Mouse (Mus musculus): ENCODE results near the gene Sipa1l1. TPM values are rescaled to one million over a fixed set of nuclear protein-coding genes. Genes with fewer than 3 reads are reported as not detected.

The Sipa1l1 gene
- polyA plus RNA-seq, 1 experiment from 2014 or later = 33.3 TPM

DNA sequence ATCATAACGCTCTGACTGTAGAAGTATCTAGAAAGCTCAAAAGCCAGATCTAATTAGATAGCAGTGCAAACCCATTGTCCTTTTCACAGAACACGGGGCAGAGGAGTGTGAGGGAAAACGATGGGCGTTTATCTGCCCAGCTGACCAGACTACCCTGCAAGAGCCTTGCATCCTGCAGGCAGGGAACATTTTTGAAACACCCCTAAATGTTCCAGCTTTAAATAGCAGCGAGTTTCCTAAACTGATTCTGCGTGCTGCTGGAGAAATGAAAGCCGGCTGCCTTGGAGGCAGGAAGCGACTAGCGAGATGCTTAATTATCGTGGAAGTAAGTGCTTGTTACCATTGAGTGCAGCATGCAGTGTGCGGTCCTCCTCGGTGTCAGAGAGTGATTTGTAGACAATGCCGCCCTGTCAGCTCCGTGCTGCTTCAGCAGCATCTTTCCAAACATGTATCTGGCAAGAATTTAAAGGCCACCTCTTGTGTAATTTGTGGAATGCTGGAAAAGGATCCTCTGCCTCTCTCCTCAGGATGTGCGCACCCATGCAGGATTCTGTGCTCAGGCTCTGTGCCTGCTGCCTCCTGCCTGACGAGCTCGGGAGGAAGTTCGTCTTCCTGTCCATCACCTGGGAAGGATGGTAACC lies 170.2 kb downstream of the Sipa1l1 start:
- ATAC-seq (ENCODE audit: low FRiP score) = no peak
- H3K4me1 ChIP-seq = peaks cover 22% of the 10 kb centered on the region
- H3K27me3 ChIP-seq = no peaks in the 10 kb centered on the region
- 42% methylated on average over 18 of the region's 18 CpGs for whole genome bisulfite sequencing
- peak overlapping the region; percentile 13 for H3K4me3 ChIP-seq
- H3K27ac ChIP-seq = peak overlapping the region; percentile 6
- no peaks in the 10 kb centered on the region for H3K9me3 ChIP-seq (replicated peaks)
- H3K4me2 ChIP-seq (replicated peaks) = peak overlapping the region; percentile 42
- H3K9ac ChIP-seq = peak overlapping the region; percentile 8; the same call in 1 of the 2 replicates
- H3K36me3 ChIP-seq = peaks cover 5% of the 10 kb centered on the region; the same call in 1 of the 2 replicates

DNA sequence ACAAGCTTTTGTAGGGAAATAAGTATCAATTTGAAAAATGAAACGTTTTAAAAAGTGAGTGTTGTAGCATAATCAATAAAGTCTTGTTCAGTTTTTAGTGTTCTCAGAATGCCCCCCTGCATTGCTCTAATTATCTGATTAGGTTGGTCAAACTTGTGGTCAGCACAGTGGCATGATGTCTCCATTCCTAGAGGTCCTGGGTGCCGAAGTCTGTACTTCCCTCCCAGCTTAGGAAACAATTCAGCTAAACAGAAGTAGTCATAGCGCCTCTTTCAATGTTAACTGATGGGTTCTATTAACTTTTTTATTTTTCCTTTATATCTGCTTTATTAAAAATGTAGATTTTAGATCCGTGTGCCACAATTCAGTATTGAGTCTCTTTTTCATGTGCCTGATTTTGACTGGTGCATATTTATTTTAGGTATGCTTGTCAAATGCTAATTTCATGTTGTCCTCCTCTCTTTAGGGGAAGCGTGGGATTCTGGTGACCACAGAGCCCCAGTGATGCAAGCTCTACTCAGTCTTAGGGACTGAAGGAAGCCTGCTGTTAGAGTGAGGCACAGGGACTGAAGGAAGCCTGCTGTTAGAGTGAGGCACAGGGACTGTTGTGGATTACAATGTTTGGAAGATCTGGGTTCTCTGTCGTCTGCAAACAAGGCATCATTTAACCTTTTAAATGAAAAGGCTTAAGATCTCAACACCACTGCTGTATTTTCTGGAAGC lies 171.2 kb downstream of the Sipa1l1 start:
- ATAC-seq (ENCODE audit: low FRiP score) = no peak
- Histone ChIP-seq H3K4me2 (replicated peaks) (no peak overlapping the region), H3K27me3 (no peaks in the 10 kb centered on the region), H3K9ac (no peak overlapping the region), H3K9me3 (replicated peaks) (no peaks in the 10 kb centered on the region), H3K27ac (no peak overlapping the region), H3K36me3 (peaks cover 5% of the 10 kb centered on the region; the same call in 1 of the 2 replicates), H3K4me3 (no peak overlapping the region), H3K4me1 (peaks cover 13% of the 10 kb centered on the region)
- 76% methylated on average over 6 of the region's 6 CpGs for WGBS

DNA sequence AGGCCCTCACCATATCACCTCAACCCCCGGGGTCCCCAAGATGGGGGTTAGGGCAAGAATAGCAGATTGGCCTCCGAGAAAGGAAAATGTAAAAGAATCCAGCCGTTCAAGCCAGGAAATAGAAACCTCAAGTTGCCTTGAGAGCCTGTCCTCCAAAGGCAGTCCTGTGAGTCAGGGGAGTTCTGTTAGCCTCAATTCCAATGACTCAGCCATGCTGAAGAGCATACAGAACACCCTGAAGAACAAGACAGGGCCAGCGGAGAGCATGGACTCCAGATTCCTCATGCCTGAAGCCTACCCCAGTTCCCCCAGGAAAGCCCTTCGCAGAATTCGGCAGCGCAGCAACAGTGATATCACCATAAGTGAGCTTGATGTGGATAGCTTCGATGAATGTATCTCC lies 172.1 kb downstream of the Sipa1l1 start:
- Histone ChIP-seq H3K36me3 (peaks cover 5% of the 10 kb centered on the region; the same call in 1 of the 2 replicates), H3K27me3 (no peaks in the 10 kb centered on the region), H3K27ac (no peak overlapping the region), H3K9me3 (replicated peaks) (no peaks in the 10 kb centered on the region), H3K4me2 (replicated peaks) (no peak overlapping the region), H3K4me1 (peaks cover 12% of the 10 kb centered on the region), H3K4me3 (no peak overlapping the region), H3K9ac (no peak overlapping the region)
- ATAC-seq (ENCODE audit: low FRiP score) = no peak
- 94% methylated on average over 8 of the region's 8 CpGs for WGBS

DNA sequence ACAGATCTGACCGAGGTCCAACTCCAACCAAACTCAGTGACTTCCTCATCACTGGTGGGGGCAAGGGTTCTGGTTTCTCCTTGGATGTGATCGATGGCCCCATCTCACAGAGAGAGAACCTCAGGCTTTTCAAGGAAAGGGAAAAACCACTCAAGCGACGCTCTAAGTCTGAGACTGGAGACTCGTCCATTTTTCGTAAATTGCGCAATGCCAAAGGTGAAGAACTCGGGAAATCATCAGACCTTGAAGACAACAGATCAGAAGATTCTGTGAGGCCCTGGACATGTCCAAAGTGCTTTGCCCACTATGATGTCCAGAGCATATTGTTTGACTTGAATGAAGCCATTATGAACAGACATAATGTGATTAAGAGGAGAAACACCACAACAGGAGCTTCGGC lies 172.6 kb downstream of the Sipa1l1 start:
- Histone ChIP-seq H3K27me3 (no peaks in the 10 kb centered on the region), H3K27ac (no peak overlapping the region), H3K9me3 (replicated peaks) (no peaks in the 10 kb centered on the region), H3K9ac (no peak overlapping the region), H3K4me2 (replicated peaks) (no peak overlapping the region), H3K4me3 (no peak overlapping the region), H3K4me1 (peaks cover 12% of the 10 kb centered on the region), H3K36me3 (peaks cover 5% of the 10 kb centered on the region; the same call in 1 of the 2 replicates)
- WGBS = 97% methylated on average over 9 of the region's 9 CpGs
- no peak for ATAC-seq (ENCODE audit: low FRiP score)

DNA sequence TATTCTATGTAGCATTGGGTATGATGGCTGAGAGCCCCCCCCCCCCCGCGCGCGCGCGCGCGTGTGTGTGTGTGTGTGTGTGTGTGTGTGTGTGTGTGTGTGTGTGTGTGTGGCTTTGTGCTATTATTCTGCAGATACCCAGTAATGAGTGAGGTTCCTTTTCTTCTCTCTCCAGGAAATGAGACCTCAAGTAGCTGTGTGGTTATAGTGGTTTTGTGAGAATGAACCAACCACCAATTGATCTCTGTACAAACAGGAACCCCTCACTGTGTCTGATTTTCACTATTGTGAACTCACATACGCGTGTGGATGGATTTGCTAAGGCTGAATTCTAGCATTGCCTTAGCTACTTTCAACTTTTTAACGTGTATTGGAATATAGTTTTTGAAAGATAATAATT lies 181.0 kb downstream of the Sipa1l1 start:
- H3K4me2 ChIP-seq (replicated peaks) = no peak overlapping the region
- no peak overlapping the region for H3K9ac ChIP-seq
- no peaks in the 10 kb centered on the region for H3K9me3 ChIP-seq (replicated peaks)
- H3K27me3 ChIP-seq = no peaks in the 10 kb centered on the region
- H3K36me3 ChIP-seq = no peaks in the 10 kb centered on the region
- WGBS = 91% methylated on average over 3 of the region's 11 CpGs
- no peak overlapping the region for H3K4me3 ChIP-seq
- no peak for ATAC-seq (ENCODE audit: low FRiP score)
- H3K4me1 ChIP-seq = peaks cover 3% of the 10 kb centered on the region; the same call in 1 of the 2 replicates
- H3K27ac ChIP-seq = no peak overlapping the region

DNA sequence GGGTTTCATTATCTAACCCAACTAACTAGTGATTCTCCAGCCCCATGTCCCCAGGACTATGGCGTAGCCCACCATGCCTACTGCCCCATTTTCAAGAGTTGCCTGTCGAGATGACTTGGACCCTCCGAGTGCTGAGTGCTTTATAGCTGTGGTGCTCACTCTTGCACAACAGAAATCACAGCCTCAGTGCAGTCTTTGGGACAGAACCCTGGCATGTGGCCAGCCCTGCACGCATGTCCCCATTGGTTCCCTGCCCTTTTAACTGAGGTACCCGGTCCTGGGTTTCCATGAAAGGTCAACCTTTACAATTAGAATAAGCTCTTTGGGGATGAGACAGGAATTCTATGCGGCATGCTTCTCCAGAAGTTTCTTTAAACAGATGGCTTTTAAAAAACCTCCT lies 181.8 kb downstream of the Sipa1l1 start:
- H3K4me3 ChIP-seq = no peak overlapping the region
- H3K27ac ChIP-seq = no peak overlapping the region
- H3K27me3 ChIP-seq = no peaks in the 10 kb centered on the region
- 76% methylated on average over 6 of the region's 6 CpGs for WGBS
- H3K9me3 ChIP-seq (replicated peaks) = no peaks in the 10 kb centered on the region
- no peak for ATAC-seq (ENCODE audit: low FRiP score)
- no peak overlapping the region for H3K9ac ChIP-seq
- peaks cover 3% of the 10 kb centered on the region; the same call in 1 of the 2 replicates for H3K4me1 ChIP-seq
- H3K4me2 ChIP-seq (replicated peaks) = no peak overlapping the region
- H3K36me3 ChIP-seq = no peaks in the 10 kb centered on the region

DNA sequence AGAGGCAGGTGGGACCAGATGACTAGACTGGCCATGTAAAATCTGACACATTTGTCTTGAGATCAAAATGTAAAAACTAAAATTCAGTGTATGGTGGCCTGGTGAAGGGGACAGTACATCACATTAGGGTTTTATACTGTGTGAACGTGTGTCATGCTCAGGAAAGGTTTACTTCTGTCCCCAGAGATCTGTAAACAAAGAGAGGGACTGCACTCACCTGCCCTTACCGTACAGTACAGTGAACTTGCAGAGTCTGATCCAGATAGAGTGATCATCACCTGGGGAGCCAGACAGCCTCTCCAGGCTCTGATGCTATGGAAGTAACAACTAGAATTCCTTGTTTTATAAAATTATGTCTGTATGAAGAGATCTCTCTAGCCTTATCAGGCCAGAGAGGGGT lies 184.5 kb downstream of the Sipa1l1 start:
- no peak overlapping the region for H3K27ac ChIP-seq
- 79% methylated on average over 2 of the region's 2 CpGs for WGBS
- peaks cover 3% of the 10 kb centered on the region; the same call in 1 of the 2 replicates for H3K4me1 ChIP-seq
- ATAC-seq (ENCODE audit: low FRiP score) = no peak
- H3K4me3 ChIP-seq = no peak overlapping the region
- no peaks in the 10 kb centered on the region for H3K9me3 ChIP-seq (replicated peaks)
- no peaks in the 10 kb centered on the region for H3K27me3 ChIP-seq
- H3K36me3 ChIP-seq = peaks cover 6% of the 10 kb centered on the region
- no peak overlapping the region for H3K4me2 ChIP-seq (replicated peaks)
- H3K9ac ChIP-seq = no peak overlapping the region

DNA sequence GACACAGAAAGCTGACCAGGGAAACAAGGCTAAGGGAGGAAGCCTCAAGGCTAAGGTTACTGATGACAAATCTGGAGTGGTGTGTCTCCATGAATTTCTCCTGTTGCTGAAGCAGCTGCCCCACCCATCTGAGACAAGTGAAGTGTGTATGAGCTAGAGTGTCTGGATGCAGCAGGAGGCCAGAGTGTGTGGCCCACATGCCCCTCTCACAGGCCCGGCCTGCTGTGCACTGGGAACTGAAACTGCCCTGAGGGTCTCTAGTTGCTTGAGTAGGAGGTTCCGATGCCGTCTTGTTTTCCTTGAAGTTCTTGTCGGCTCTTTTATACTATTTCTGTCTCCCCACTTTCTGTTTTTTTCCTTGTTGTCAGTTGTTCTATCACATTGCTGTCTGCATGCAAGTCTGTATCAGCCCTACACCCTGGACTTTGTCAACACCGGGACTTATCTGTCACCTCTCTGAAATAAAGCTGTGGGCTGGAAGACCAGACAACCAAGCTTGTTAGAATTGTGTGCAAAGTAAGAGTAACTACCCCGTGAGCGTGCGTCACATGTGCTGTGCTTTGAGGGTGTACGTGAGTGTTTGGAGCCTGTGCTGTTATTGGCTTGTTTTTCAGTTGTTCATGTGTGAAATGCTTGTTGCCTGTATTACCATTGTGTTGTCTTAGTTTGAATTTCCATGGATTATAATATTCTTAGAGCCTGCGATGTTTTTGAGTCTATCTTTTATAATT lies 186.5 kb downstream of the Sipa1l1 start:
- WGBS = 77% methylated on average over 10 of the region's 10 CpGs

DNA sequence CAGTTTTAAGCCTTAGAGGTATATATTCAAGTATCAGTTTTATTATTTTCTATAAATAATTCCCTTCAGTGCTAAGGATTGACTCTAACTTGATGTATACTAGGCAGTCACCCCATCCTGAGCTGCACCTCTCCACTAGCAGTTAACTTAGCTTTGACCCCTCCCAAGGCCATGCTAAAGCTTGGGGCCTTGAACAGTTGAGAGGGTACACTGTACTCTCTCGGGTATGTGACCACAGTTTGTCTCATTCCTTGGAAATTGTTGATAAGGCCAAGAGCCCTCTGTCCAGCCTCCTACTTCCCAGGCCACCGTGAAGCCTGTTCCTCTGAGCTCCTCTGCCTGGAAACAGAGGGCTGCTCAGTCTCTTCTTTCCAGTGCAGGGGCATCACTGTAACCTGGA lies 187.4 kb downstream of the Sipa1l1 start:
- ATAC-seq (ENCODE audit: low FRiP score) = no peak
- Histone ChIP-seq H3K9ac (no peak overlapping the region), H3K27ac (no peak overlapping the region), H3K4me1 (no peaks in the 10 kb centered on the region), H3K4me2 (replicated peaks) (no peak overlapping the region), H3K27me3 (no peaks in the 10 kb centered on the region), H3K36me3 (peaks cover 10% of the 10 kb centered on the region), H3K9me3 (replicated peaks) (no peaks in the 10 kb centered on the region), H3K4me3 (no peak overlapping the region)
- WGBS = 84% methylated on average over 2 of the region's 2 CpGs

More for the DNA sequence above, 186.5 kb downstream of the Sipa1l1 start:
- ATAC-seq (ENCODE audit: low FRiP score) = no peak
- peaks cover 3% of the 10 kb centered on the region; the same call in 1 of the 2 replicates for H3K4me1 ChIP-seq
- H3K4me2 ChIP-seq (replicated peaks) = no peak overlapping the region
- H3K9ac ChIP-seq = no peak overlapping the region
- peaks cover 10% of the 10 kb centered on the region for H3K36me3 ChIP-seq
- H3K4me3 ChIP-seq = no peak overlapping the region
- no peaks in the 10 kb centered on the region for H3K27me3 ChIP-seq
- no peak overlapping the region for H3K27ac ChIP-seq
- no peaks in the 10 kb centered on the region for H3K9me3 ChIP-seq (replicated peaks)

DNA sequence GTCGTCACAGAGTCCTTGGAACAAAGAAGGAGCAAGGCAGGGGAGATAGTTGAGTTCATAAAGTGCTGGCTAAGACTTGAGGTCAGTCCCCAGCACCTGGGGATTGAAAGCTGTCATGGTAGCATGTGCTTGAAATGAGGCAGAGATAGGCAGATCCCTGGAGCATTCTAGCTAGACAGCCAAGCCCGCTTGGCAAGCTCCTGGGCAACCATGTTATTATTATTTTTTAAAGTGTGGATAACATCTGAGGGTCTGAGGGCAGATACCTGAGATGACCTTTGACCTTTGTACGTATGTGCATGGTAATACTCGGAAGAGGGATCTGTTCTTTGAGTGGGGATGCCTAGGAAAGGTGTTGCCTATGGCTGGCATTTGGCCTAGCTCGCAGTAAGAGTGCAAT lies 188.3 kb downstream of the Sipa1l1 start:
- no peak overlapping the region for H3K9ac ChIP-seq
- no peaks in the 10 kb centered on the region for H3K4me1 ChIP-seq
- H3K27me3 ChIP-seq = no peaks in the 10 kb centered on the region
- H3K27ac ChIP-seq = no peak overlapping the region
- no peaks in the 10 kb centered on the region for H3K9me3 ChIP-seq (replicated peaks)
- no peak for ATAC-seq (ENCODE audit: low FRiP score)
- peaks cover 10% of the 10 kb centered on the region for H3K36me3 ChIP-seq
- H3K4me2 ChIP-seq (replicated peaks) = no peak overlapping the region
- WGBS = 90% methylated on average over 5 of the region's 5 CpGs
- H3K4me3 ChIP-seq = no peak overlapping the region

DNA sequence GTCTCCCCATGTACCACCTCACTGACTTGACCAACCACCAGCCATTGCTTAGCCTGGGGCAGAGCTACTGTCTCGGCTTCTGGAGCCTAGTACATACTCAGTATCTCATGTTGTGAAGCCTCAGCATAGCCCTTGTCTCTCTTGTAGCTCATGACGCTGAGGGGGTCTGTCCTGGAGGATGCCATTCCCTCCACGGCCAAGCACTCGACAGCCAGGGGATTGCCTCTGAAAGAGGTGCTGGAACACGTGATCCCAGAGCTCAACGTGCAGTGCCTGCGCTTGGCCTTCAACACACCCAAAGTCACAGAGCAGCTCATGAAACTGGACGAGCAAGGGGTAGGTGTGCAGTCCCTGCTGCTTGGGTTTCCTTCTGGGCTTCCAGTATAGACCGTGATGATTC lies 193.7 kb downstream of the Sipa1l1 start:
- Histone ChIP-seq H3K27me3 (no peaks in the 10 kb centered on the region), H3K9ac (no peak overlapping the region), H3K4me2 (replicated peaks) (no peak overlapping the region), H3K4me3 (no peak overlapping the region), H3K9me3 (replicated peaks) (no peaks in the 10 kb centered on the region), H3K4me1 (peaks cover 11% of the 10 kb centered on the region; the same call in 1 of the 2 replicates), H3K27ac (no peak overlapping the region), H3K36me3 (peaks cover 7% of the 10 kb centered on the region)
- no peak for ATAC-seq (ENCODE audit: low FRiP score)
- WGBS = 96% methylated on average over 9 of the region's 9 CpGs

DNA sequence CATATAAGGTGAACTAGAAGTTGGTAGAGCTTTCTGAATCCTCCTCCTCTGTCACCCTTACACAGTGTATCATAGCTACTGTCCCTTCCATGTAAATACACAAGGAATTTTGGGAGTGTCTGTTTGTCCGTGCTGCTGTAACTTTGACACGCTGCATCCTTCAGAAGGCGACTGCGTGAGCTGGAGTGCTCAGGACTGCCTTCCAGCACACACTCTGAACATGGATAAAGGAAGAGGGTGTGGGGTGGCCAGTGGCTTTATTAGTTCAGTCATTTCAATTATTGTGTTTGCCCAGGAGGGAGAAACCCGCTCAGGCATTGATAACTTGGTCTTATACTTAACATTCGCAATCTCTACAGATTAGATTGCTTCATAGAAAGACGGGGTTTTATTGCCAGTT lies 195.1 kb downstream of the Sipa1l1 start:
- Histone ChIP-seq H3K36me3 (no peaks in the 10 kb centered on the region), H3K4me3 (no peak overlapping the region), H3K27me3 (no peaks in the 10 kb centered on the region), H3K27ac (no peak overlapping the region), H3K9me3 (replicated peaks) (no peaks in the 10 kb centered on the region), H3K9ac (no peak overlapping the region), H3K4me1 (peaks cover 13% of the 10 kb centered on the region; the same call in 1 of the 2 replicates), H3K4me2 (replicated peaks) (no peak overlapping the region)
- ATAC-seq (ENCODE audit: low FRiP score) = no peak
- 86% methylated on average over 7 of the region's 7 CpGs for WGBS
